Mouse (Mus musculus): Measurements from ENCODE around the gene Chml.

DNA sequence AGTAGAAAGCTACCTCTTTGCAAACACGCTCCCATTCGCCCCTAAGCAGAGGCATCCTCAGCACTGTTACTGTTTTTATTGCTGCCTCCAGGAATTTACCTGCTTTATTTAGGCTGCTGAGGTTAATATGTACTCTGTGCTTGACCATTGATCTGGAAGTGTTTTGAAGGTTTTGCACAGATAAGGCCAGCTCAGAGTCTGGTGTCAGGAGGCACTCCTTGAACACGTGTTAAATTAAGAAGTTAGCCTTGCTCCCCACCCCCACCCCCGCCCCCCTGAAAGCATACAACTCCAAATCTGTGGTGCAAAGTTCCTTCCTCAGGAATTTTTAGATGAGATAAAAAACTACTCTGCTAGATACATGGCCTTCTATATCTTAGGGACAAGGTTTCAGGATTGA lies 8.4 kb upstream of the Chml start:
- no peak for TF ChIP-seq EP300 (IDR thresholded peaks at IDR 0.05; ENCODE audit: low read depth)
- no peak for TF ChIP-seq CTCF (IDR thresholded peaks at IDR 0.05; ENCODE audit: low read depth)

Data from liver, postnatal 0 days (tissue).